Mouse (Mus musculus) midbrain, postnatal 0 days (tissue): Measurements from ENCODE around the gene Me3. TPM values are rescaled to one million over a fixed set of nuclear protein-coding genes. Genes with fewer than 3 reads are reported as not detected.
"Not testable (repeated sequence)": the region's sequence is repeated elsewhere in the genome, so short reads cannot be mapped to it uniquely, and the experiment has no call there.

Source experiments
- ATAC-seq: fragments of 200-750 bp; cut with Nextera tagmentation; 2 replicates; pipeline ENCODE4 v1.8.0; 2017; ENCODE audit warnings: moderate number of reproducible peaks, mild to moderate bottlenecking, moderate TSS enrichment, moderate library complexity; ENCODE audit not compliant: low FRiP score
- DNase-seq: peaks from one replicate; pipeline ENCODE4 v3.0.0-alpha.2; 2015; ENCODE audit warnings: low spot score
- H3K27ac ChIP-seq: fragments of 300-500 bp; sonication (generic); 2 replicates; pipeline ENCODE4 v1.5.1; 2014; ENCODE audit warnings: low read depth, mild to moderate bottlenecking, low read length, mixed read lengths
- H3K27me3 ChIP-seq: fragments of 300-500 bp; sonication (generic); 2 replicates; pipeline ENCODE4 v1.6.1; 2014; ENCODE audit warnings: low read length, control low read depth, mixed read lengths; ENCODE audit not compliant: insufficient read depth
- H3K36me3 ChIP-seq: fragments of 300-500 bp; sonication (generic); 2 replicates; pipeline ENCODE4 v1.6.1; 2014; ENCODE audit warnings: low read length, control low read depth, mixed read lengths; ENCODE audit not compliant: insufficient read depth
- H3K4me1 ChIP-seq: fragments of 300-500 bp; sonication (generic); 2 replicates; pipeline ENCODE4 v1.6.1; 2014; ENCODE audit warnings: mild to moderate bottlenecking, control low read depth, antibody characterized with exemption, low read length, mixed read lengths; ENCODE audit not compliant: insufficient read depth
- H3K4me2 ChIP-seq: fragments of 300-500 bp; sonication (generic); 2 replicates; pipeline ENCODE4 v1.6.1; 2014; ENCODE audit warnings: low read depth, mild to moderate bottlenecking, low read length, mixed read lengths; ENCODE audit not compliant: poor library complexity, severe bottlenecking
- H3K4me3 ChIP-seq: fragments of 300-500 bp; sonication (generic); 2 replicates; pipeline ENCODE4 v1.5.1; 2014; ENCODE audit warnings: low read depth, mild to moderate bottlenecking, low read length, moderate library complexity
- H3K9ac ChIP-seq: fragments of 300-500 bp; sonication (generic); replicated peaks from 2 replicates; pipeline ENCODE4 v1.6.1; 2014; ENCODE audit warnings: mild to moderate bottlenecking, low read length, moderate library complexity, mixed read lengths; ENCODE audit not compliant: poor library complexity, severe bottlenecking
- H3K9me3 ChIP-seq: fragments of 300-500 bp; sonication (generic); 2 replicates; pipeline ENCODE4 v1.6.1; 2016; ENCODE audit warnings: low read length, control low read depth
- CTCF ChIP-seq: IDR thresholded peaks from 2 replicates; pipeline ENCODE4 v1.5.1; 2016; ENCODE audit warnings: antibody characterized with exemption, mild to moderate bottlenecking
- WGBS: fragments of 180-500 bp; shearing (Covaris S2); extraction: QIAGEN DNeasy Blood & Tissue Kit; methylation state at CpG from one replicate; pipeline ENCODE4 v1.1.7; 2014; 5-methylcytosine and 5-hydroxymethylcytosine counted together
- polyA plus RNA-seq: library from polyadenylated mRNA; unstranded; fragments of >200 nt; fragmentation: Nextera tagmentation; extraction: Ambion mirVana; gene quantifications from 2 replicates; pipeline ENCODE4 v1.2.1, GENCODE M21; 2015
- total RNA-seq: library from RNA; depleted of rRNA; stranded (reverse); fragments of >200 nt; gene quantifications from 2 replicates; pipeline ENCODE4 v1.2.3, GENCODE M21; 2014

The Me3 gene
- total and polyA plus RNA-seq, 2 experiments from 2014 or later: 23.7 to 25.2 TPM

DNA sequence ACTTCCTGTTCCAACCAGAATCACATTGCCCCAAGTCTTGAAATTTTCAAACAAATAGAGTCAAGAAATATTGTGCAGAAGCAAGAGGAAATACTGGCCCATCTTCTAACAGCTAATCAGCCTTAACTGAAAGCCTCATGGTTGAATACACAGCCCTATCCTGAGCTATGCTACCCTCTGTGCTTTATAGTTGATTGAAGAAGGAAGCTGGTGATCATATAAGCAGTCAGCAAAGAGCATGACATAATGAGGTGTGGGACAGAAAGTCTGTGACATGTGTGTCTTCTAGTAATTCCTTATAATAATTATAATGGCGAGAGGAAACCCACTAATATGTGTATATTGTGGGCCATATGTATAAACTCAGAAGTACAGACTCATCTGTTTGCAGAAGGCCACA is 95.4 kb downstream of the Me3 start:
- no peak for TF ChIP-seq CTCF
- Histone ChIP-seq H3K4me1 (no peaks in the 10 kb centered on the region), H3K36me3 (no peaks in the 10 kb centered on the region), H3K4me3 (no peak overlapping the region), H3K4me2 (no peak overlapping the region), H3K27me3 (no peaks in the 10 kb centered on the region), H3K27ac (no peak overlapping the region), H3K9ac (no peak overlapping the region), H3K9me3 (no peaks in the 10 kb centered on the region)
- no peak for ATAC-seq
- no peak for DNase-seq
- 94% methylated on average over 1 of the region's 1 CpGs for WGBS

DNA sequence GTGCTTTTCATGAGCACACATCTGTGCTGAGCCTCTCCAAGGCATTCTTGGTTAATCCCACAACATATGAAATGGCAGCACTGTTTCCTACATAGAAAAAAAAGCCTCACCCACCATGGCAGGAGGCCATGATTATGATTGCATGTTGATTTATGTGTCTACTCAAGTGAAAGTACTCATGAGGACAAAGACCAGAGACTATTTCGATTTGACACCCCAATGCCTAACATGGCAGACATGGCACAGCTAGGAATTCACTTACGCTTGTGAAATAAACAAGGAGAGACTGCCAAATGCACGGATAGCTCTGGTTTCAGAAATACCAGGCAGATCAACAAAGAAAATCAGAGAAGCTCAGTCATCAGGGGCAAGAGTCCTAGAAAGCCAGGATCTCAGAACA is 96.2 kb downstream of the Me3 start:
- no peak for ATAC-seq
- 84% methylated on average over 3 of the region's 3 CpGs for WGBS
- Histone ChIP-seq H3K4me1 (no peaks in the 10 kb centered on the region), H3K4me2 (no peak overlapping the region), H3K27me3 (no peaks in the 10 kb centered on the region), H3K36me3 (no peaks in the 10 kb centered on the region), H3K9ac (no peak overlapping the region), H3K9me3 (no peaks in the 10 kb centered on the region), H3K4me3 (no peak overlapping the region), H3K27ac (no peak overlapping the region)
- no peak for DNase-seq
- TF ChIP-seq CTCF: no peak

DNA sequence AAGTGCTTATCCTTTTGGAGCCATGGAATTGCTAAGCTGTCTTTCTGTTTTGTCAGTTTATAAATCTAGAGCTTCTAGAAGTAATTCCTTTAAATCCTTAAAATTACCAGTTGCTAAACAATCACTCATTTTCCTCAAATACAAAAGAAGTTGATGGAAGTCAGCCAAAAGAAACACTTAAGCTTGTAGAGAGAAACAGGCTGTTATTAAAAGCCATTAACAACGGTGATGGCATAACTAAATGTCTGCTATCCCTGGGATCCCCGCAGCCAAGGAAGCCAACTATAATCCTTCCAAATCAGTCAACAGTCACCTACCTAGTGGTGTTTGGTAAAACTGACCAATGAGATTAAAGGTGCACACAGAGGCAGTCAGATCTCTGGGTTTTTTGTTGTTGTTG is 98.3 kb downstream of the Me3 start:
- ATAC-seq (no peak), DNase-seq (no peak)
- WGBS: 60% methylated on average over 2 of the region's 2 CpGs

DNA sequence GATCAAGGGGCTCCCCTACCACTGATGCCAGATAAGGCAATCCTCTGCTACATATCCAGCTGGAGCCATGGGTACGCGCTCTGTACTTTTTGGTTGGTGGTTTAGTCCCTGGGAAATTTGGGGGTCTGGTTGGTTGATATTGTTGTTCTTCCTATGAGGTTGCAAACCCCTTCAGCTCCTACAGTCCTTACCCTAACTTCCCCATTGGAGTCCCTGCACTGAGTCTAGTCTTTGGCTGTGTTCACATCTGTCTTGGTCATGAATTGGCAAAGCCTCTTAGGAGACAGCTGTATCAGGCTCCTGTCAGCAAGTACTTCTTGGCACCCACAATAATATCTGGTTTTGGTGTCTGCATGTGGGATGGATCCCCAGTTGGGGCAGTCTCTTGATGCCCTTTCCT is 98.9 kb downstream of the Me3 start:
- H3K4me3 ChIP-seq, H3K4me2 ChIP-seq, H3K9me3 ChIP-seq, H3K36me3 ChIP-seq, H3K27ac ChIP-seq, H3K4me1 ChIP-seq, H3K27me3 ChIP-seq, H3K9ac ChIP-seq, ATAC-seq, DNase-seq: not testable (repeated sequence)
- WGBS: 100% methylated on average over 2 of the region's 2 CpGs

More for the DNA sequence above, 98.3 kb downstream of the Me3 start:
- no peak overlapping the region for H3K4me3 ChIP-seq
- no peaks in the 10 kb centered on the region for H3K9me3 ChIP-seq
- no peaks in the 10 kb centered on the region for H3K36me3 ChIP-seq
- no peak overlapping the region for H3K9ac ChIP-seq
- no peak overlapping the region for H3K4me2 ChIP-seq
- TF ChIP-seq CTCF: no peak
- H3K4me1 ChIP-seq: no peaks in the 10 kb centered on the region
- H3K27me3 ChIP-seq: no peaks in the 10 kb centered on the region
- H3K27ac ChIP-seq: no peak overlapping the region

DNA sequence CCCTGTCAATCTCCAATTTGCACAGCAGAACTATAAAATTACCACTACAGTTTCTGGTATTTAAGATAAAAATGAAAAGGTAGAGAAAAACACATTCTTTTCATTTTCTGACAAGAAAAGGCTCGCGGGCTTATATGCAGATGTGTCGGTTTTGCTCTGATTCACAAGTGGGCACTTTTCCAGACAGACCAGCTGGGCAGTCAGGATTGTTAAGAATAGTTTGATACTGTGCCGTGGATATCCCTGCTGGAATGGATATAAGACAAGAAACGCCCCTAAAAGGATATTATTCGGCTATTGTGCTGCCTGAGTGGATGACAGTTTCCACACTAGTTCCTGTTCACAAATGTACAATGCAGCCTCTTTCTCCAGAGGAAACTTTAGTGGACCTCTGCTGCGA is 116.2 kb downstream of the Me3 start:
- Histone ChIP-seq H3K27me3 (no peaks in the 10 kb centered on the region), H3K36me3 (no peaks in the 10 kb centered on the region), H3K9ac (no peak overlapping the region), H3K4me1 (no peaks in the 10 kb centered on the region), H3K9me3 (no peaks in the 10 kb centered on the region), H3K27ac (no peak overlapping the region), H3K4me2 (no peak overlapping the region), H3K4me3 (no peak overlapping the region)
- no peak for ATAC-seq
- no peak for TF ChIP-seq CTCF
- DNase-seq: no peak
- WGBS: 40% methylated on average over 7 of the region's 7 CpGs

DNA sequence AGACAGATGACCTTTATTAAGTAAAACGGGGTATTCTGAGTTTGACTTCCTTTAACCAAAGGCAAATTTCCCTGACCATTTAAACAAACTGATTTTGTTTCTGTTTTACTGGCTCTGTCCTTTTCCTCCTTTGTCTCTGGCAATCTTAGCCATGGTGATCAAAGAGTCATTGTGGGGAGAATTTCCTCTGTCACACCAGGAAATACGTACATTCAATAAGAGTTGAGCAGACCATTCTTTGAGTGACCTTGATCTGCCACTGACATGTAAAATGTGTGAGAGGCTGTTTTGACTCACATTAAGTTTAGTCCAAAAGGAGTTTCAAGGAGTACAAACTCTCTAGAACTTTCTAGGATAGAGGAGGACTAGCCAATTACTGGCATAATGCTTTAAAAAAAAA is 117.0 kb downstream of the Me3 start:
- no peak overlapping the region for H3K9ac ChIP-seq

More for the DNA sequence above, 117.0 kb downstream of the Me3 start:
- no peak for TF ChIP-seq CTCF
- Histone ChIP-seq H3K27me3 (no peaks in the 10 kb centered on the region), H3K9me3 (no peaks in the 10 kb centered on the region), H3K4me3 (no peak overlapping the region), H3K4me2 (no peak overlapping the region), H3K27ac (no peak overlapping the region), H3K4me1 (no peaks in the 10 kb centered on the region), H3K36me3 (no peaks in the 10 kb centered on the region)
- no peak for DNase-seq
- 32% methylated on average over 2 of the region's 2 CpGs for WGBS
- ATAC-seq: no peak
